Mouse (Mus musculus) cerebral cortex, adult 2 months (tissue): ENCODE measurements around the gene Hs3st4.

Experiments
- WGBS: fragments of 180-500 bp; shearing (Covaris S2); methylation state at CpG from one replicate; pipeline ENCODE4 v1.1.7; 2018; 5-methylcytosine and 5-hydroxymethylcytosine counted together

Gene Hs3st4

DNA sequence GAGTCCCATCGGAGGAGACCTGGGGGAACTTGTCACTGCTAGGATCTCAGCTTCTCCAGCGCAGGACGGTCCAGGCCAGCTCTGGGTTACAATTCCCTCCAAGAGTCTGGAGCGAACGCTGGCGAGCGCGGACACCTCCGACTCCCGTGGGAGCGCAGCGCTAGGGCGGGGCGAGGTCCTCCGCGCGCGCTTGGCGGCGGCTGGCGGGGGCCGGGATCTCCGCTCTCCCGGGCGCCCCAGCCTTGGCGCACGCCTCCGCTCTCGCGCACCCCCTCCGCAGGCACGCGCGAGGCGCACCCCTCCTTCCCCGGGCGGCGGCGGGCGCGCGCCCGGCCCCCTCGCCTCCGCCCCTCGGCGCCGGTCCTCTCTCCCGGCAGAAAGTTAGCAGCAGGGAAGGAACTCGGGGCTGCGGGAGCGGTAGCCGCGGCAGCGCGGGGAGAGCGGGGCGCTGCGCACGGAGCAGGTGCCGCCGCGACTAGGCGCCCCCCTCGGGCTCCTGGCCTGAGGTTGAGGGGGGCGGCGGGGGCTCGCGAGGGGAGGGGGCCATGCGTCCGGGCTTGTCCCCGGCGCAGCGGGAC, at the start of gene Hs3st4:
TSS of gene Hs3st4 (plus strand) at position 409 of the 578 bp plus-strand sequence.
- 1% methylated on average over 51 of the region's 74 CpGs for WGBS

DNA sequence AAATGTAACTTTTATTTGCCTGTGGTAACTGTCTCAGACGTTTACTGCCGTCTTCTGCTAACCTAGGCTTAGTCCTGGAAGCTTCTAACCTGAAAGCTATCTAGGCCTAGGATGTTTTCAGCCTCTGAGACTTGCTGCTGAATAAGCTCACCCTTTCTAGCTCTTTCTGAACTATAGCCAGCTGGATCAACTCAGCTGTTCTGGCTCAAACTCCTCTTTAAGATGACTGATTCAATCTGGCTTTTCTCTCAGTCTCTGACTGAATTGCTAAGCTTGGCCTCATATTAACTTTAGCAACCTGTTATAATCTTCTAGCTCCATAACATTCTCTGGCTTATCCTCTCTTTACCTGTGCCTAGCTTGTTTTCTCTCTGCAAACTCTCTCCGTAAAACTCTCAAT, 35.8 kb upstream of the Hs3st4 start:
- WGBS, result 65% methylated on average over 3 of the region's 3 CpGs

DNA sequence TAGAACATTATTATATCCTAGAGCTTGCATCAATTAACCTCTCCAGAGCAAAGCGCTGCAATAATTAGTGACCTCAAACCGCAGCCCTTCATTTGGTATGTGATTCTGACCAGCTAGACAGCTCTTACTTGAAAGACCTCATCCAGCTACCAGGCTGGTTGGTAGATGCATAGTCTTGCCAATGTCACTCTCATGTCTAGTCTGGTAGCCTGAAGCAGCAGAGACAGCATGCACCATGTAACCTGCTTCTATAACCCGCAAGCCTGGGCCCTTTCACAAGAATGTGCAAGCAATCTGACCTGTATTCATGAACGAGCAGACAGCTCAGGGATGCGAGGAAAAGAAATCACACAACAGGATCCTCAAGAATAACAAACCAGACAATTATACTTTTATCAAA, 19.6 kb upstream of the Hs3st4 start:
- 89% methylated on average over 5 of the region's 5 CpGs for WGBS

DNA sequence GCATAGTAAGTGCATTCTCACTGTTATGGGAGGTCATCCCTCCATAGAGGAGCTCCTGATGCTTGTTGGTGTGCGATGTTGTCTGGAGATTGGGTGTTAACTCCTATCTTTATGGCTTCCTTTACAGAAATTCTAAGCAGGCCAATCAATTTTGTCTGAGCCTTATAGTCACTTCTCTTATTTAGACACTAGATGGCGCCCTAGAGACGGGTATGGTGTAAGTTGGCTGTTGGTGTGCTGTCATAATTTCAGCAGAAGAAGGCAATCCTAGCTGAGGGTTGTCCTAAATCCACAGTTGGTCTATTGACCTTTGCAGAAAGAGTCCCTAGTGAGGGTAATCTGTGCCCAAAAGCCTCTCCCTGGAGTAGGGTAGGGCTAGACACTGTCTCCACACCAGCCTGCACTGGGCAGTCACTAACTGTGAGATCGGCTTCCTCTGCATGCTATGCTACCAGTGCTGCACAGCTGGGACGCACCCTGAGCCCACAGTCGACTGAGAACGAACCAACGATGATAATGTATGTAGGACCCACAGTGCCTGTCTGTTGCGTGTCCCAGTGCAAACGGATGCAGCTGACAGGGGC, 18.0 kb upstream of the Hs3st4 start:
- whole genome bisulfite sequencing, result 55% methylated on average over 10 of the region's 10 CpGs

DNA sequence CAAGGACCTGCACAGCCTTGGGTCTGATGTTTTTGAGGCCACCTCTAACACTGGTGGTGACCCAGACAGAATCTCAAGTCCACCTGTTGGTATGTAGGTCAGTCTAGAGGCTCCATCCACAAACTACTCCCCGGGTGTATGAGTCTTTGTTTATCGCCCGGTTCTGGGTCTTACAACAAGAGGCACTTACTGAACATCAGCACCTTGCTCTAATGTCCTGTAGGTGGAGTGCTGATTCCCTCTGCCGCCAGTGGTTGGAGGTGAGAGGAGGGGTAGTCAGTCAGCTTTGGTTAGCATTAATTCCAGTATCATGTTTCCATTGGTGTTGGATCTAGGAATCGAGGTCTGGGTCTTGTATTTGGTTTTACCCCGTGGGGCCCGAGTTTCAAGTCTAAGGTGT, 17.2 kb upstream of the Hs3st4 start:
- WGBS, result 75% methylated on average over 7 of the region's 7 CpGs

DNA sequence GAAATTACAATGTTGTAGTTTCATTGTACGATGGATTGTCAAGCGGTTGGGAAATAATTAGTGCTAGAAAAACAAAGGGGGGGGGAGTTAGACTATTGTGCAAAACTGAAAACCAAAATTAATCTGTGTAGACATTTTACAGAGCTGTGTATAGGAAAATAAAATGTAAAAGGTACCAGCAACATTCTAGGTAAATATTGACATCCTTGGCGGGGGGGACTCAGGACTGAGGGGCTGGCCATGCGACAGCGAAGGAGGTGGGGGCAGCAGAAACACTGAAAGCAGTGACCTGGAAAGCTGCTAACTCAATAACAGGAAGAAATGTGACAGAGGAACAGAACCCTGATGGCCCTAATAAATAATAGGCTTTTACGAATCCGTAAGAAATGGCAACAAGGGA, 7.2 kb upstream of the Hs3st4 start:
- 71% methylated on average over 7 of the region's 7 CpGs for WGBS

DNA sequence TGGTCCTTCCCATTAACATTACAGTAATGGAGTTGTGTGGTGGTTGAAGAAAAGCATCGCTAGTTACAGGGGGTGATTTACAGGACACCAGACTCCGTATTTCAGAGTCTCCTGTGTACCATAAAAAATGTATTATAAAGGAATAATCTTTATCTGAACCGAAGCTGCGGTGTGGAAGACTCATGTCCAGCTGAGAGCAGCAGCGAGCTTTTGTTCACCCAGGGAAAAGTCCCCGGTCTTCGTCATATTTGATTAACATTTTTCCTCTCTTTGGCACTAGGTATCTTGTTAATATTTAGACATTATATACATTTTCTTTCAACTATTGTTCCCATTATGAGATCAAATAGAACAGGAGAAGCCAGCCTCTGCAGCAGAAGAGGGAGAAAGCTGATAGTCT, 1.2 kb upstream of the Hs3st4 start:
- WGBS, result 44% methylated on average over 7 of the region's 7 CpGs

DNA sequence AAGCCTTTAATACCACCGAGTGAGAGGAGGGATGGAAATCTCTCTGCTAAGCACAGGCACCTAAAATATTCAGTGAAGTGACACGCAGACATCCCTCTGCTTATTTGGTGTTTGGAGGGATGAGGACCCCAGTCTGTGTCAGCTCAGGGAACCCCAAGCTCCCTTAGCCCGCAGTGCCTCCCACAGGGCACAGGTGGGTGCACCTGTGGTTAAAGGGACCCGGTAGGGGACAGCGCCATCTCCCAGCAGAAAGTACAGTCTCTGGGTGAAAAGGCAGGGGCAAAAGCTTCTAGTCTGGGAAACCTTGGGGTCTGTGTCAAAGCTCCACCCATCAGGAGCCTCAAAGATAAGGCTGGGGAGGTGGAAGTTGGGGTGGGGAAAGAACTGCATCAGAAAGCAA, 659 bp upstream of the Hs3st4 start:
- WGBS, result under 1% methylated on average over 5 of the region's 5 CpGs

DNA sequence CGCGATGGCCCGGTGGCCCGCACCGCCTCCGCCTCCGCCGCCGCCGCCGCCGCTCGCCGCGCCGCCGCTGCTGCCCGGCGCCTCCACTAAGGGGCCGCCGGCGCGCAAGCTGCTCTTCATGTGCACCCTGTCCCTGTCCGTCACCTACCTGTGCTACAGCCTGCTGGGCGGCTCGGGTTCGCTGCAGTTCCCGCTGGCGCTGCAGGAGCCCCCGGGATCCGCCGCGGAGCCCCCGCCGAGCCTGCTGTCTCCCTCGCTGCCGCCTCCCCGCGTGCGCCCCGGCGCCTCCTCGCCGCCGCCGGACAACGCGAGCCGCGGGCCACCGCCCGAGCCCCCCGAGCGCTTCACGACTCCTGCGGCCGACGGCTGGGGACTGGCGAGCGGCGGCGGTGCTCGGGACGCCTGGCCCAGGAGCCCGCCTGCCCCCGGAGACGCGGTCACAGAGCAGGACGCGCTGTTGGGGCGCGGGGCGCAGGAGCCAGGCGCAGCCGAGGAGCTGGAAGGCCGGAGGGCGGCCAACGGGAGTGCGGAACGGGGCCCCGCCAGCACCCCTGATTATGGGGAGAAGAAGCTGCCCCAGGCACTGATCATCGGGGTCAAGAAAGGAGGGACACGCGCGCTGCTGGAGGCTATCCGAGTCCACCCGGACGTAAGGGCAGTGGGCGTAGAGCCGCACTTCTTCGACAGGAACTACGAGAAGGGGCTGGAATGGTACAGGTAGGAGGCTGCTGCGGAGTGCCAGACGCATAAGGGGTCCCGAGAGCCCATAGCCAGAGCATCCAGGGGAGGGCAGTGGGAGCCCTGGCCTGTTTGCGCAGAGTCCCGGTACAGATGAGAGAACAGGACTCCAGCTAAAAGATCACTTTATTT, 743 bp downstream of the Hs3st4 start:
- WGBS, result 2% methylated on average over 90 of the region's 97 CpGs

DNA sequence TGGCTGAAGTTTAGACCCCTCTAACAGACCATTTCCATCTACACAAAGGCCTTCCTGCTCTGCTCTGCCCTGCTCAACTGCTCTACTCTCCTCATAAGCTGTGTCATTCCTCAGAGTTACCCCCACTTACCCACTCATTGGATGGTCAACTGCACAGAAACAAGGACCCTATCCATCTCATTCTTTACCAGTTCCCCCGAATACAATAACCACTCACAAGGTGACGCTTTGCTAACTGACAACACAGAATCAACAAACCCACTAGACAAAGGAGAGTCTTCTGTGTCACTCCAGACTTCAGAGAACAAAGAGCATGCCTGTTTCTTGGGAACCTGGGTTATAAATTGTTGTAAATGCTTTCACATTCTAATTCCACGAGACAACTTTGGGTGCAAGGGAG, 9.5 kb downstream of the Hs3st4 start:
- WGBS, result 60% methylated on average over 3 of the region's 3 CpGs

DNA sequence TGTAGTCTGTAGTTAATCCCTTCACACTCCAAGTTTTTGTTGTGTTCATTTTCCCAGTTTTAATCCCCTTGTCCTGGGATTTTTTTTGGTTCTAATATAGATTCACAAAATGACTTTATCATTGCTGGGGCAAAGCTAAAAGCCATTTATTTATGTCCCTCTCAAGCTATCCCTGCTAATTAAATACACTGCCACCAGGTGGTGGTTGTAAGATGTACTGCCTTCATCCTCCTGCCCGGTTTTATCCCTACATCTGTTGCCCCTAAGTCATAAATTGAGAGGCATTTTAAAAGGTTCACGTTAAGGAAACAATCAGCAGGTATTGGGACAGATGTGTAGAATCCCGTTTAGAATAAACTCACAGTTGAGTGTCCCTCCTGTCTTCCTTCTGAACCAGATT, 14.6 kb downstream of the Hs3st4 start:
- WGBS, result 39% methylated on average over 3 of the region's 3 CpGs

DNA sequence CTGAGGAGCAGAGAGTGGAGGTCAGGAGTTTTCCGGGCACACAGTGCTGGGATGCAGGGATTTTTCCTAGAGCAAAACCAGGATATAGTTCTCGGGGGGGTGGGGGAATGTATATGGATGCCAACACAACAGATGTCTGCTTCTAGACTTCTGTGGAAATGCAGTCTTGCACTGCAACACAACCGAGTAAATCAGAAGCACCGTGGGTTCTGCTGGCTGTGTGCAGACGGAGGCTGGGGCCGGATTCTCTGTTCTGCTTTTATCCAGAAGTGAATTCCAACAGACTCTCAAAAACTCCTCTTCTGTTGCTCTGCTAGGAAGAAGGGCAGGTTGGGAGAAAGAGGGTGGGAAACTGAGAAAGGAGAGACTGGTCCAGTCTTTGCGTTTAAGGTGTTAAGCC, 15.9 kb downstream of the Hs3st4 start:
- 43% methylated on average over 7 of the region's 7 CpGs for WGBS

DNA sequence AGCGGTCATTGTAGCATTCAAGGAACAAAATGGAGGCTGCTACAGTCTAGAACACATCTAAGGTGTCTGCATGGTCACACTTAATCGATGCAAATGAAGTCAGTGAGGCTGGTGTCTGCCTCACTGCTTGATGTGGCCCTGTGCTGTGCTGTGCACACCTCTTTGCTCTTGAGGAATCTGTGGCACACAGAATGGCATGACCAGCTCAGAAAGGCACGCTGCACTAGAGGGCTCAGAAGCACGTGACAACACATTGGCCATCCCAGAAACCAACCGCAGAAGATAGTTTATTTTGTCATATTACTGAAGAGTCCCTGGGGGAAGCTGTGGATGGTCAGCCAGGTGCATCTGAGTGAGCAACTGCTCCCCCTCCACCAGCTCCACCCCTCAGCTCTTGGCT, 44.2 kb downstream of the Hs3st4 start:
- WGBS, result 87% methylated on average over 5 of the region's 5 CpGs

DNA sequence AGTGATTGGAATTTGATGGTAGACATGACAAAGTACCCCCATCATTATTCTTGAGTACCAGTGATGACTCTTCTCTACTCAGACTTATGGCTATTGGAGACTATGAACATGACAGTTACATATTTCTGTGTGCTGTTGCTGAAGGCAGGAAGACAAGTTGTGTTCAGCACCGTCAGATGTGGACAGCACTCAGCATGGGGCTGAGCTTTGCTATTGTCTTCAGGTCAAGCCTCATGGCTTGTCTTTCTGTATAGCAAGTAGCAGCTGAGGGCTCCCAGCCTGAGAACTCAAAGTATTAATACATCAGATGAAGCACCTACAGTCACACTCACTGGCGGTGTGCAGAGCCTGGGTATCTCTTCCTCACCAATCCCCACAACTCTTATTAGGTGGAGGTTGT, 49.6 kb downstream of the Hs3st4 start:
- 66% methylated on average over 2 of the region's 2 CpGs for WGBS

DNA sequence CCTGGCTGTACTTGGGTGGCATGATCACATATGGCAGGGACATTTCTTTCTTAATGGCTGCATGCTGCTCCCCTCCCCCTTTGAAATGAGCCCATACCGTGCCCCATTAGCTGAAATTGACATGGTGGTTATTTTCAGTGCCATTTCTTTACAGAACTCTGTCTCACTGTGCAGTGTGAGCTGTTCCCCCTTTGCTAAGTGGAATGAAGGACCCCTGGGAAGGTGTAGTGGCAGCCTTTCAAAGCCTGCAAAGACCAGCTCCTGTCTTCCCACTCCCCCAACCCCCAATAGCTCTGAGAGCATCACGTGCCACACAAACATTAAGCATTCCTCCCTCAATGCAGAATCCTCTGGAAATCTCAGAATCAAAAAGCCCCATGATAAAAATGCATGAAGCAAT, 50.7 kb downstream of the Hs3st4 start:
- 44% methylated on average over 2 of the region's 2 CpGs for WGBS

DNA sequence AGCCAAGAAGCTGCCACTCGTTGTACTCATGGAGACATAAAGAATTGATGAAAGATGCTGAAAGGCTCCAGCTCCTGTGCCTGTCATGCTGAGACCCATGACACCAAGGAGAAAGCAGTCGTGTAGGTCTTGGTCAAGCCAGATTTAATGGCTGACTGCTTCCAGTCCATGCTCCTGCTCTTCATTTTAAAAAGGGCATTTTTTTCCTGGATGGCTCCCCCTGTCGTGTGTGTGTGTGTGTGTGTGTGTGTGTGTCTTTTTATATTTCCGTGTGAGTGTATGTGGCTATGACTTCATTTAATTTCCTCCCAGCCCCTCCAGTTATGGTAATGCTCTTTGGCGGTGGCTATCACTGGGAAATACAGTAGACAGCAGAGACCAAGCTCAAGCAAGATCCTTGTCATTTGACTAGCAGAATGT, 54.6 kb downstream of the Hs3st4 start:
- WGBS, result 27% methylated on average over 5 of the region's 5 CpGs

DNA sequence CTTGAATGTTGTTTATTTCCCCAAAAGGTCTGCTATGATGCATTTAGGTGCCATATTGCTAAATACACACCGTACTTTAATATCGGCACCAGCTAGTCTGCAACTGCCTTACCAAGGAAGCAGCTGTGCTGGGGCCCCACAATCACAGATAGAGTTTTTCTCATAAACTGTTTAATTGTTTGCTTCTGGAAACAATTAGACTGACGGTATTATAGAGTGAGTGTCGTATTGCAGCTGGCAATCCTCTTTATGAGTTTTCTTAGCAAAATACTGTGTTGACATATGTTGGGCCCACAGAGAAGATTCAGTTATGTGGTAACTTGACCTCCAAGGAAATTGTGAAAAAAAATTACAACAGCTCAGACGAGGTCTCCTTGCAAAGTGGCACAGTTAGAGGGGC, 56.5 kb downstream of the Hs3st4 start:
- 68% methylated on average over 5 of the region's 5 CpGs for WGBS

DNA sequence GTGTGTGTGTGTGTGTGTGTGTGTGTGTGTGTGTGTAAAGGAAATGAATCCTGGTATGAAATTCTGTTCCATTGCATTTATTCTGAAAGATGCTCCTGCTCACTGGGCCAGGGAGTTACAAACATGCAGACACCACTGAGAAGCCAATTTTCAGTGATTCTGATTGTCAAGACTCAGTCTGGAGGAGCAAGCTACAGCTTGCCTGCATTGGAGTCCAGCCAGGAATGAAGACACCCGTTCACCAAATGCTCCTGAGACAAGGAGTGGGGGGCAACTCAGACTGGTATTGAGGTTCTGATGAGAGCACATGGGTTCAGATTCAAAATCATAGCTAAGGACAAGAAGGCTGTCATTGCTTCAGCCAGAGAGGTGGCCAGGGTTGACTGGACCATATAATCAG, 66.3 kb downstream of the Hs3st4 start:
- WGBS, result 19% methylated on average over 1 of the region's 1 CpGs

DNA sequence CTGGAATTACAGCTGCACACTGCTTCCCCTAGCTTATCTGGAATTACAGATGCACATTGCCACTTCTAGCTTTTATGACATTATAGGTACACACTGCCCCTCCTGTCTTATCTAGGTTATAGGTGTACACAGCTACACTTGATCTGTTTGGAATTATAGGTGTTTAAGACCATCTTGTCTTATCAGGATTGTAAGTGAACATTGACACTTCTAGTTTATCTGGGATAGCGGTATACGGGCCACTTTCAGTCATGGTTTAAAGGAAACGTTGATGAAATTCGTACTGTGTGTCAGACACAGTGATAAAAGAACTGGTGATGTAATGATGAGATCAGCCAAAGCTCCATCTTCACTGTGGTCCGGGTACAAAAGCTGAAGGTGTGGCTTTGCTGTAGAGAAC, 67.8 kb downstream of the Hs3st4 start:
- 81% methylated on average over 5 of the region's 5 CpGs for WGBS

DNA sequence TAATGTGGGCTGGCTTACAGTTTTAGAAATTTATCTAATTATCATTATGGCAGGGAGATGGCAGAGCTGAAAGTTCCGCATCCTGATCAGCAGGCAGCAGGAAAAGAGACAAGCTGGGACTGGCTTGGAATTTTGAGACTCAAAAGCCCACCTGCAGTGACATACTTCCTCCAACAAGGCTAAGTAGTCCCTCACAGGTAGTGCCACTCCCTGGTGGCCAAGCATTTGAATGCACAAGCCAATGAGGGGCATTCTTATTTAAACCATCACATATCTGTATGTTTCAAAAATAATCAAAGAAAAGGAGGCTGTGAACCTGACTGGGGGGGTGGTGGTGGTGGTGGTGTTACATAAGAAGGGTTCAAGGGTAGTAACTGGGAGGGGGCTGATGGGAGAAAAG, 101.1 kb downstream of the Hs3st4 start:
- 83% methylated on average over 1 of the region's 1 CpGs for WGBS

DNA sequence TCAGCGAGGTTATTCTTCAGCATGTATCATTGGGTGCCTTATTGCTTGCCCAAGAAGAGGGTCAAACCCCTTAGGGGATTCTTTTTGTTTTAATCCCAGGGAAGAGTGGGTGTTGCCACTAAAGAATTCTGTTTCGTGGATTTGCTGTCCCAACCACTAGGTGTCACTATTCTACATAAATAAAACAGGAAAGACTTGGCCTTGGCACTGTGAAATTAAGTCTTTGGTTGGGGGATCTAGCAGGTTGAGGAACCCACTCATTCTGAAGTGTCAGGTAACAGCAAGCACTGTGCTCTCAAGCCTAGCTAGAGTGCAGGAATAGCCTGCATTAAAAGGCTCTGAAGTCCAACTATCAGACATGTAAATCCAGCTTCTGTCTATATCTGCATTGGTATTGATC, 146.3 kb downstream of the Hs3st4 start:
- WGBS, result 5% methylated on average over 2 of the region's 2 CpGs

DNA sequence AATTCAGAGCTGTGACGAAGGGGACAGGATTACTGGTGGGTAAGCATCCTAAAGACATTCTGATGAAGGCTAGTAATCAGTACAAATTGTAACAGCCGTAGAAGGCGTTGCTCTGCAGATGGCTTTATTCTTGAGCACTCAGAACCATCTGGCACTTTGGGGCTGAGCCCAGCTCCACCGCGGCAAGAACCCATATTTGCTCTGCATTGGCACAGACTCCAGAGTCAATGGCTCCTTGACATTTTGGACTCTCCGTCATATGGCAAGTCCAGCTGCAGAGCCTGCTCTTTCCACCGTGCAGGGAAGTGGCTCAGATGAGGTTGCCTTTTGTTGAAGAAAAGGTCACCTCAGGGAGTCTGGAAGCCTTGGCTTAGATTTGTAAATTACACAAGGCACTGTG, 148.6 kb downstream of the Hs3st4 start:
- 28% methylated on average over 7 of the region's 7 CpGs for WGBS

DNA sequence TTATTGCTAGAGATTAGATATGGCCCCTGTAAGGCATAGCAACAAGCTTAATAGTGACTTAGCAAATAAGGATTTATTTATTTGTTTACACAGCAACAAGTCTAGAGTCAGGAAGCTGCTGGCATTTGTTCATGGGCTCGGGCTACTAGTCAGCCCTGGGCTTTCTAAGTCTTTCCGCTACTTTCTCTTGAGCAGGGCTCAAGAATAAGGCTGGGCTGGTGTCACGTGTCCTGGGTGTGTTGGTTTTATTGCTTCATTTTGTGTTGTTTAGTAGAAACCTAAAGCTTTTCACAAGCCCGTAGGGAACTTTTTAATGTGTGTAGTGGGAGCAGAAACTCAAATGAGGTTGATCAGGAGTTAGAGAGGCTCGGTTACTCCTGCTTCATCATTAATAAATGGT, 153.5 kb downstream of the Hs3st4 start:
- WGBS, result 76% methylated on average over 5 of the region's 5 CpGs
